Mouse (Mus musculus) MEL (cell line): ENCODE measurements at regions not wholly inside any gene's neighbourhood (a gene's known extent, or its start where the extent isn't known, plus 50 kb on each side); places are given as distances from the start of the nearest gene placed in this dataset.

Experiments used
- DNase-seq: peaks from one replicate; pipeline ENCODE4 v3.0.0; 2011; ENCODE audit warnings: low read depth, low spot score
- H3K27ac ChIP-seq: 2 replicates; pipeline ENCODE4 v1.5.1; 2012; ENCODE audit warnings: low read depth, mild to moderate bottlenecking, control low read depth, low read length, moderate library complexity; ENCODE audit not compliant: control insufficient read depth
- H3K27me3 ChIP-seq, 2 experiments: fragments of 150-350 bp in 1 of 2; sonication (generic) in 1 of 2; 2 replicates each; pipeline ENCODE4 v1.6.1; 2012; ENCODE audit warnings: low read length in 2 of 2, mild to moderate bottlenecking in 2 of 2, improper control_type of control experiment in 1 of 2, moderate library complexity in 1 of 2; ENCODE audit not compliant: insufficient read depth in 2 of 2, control insufficient read depth in 1 of 2
- H3K36me3 ChIP-seq, 2 experiments: 2 replicates each; pipeline ENCODE4 v1.6.1; 2012 to 2014; ENCODE audit warnings: low read length in 2 of 2, improper control_type of control experiment in 1 of 2, inconsistent platforms in 1 of 2, mild to moderate bottlenecking in 1 of 2; ENCODE audit not compliant: insufficient read depth in 2 of 2, control insufficient read depth in 1 of 2
- H3K4me1 ChIP-seq, 2 experiments: fragments of 150-350 bp in 1 of 2; sonication (generic) in 1 of 2; 2 replicates each; pipeline ENCODE4 v1.6.1; 2012; ENCODE audit warnings: low read length in 2 of 2, improper control_type of control experiment in 1 of 2, mild to moderate bottlenecking in 1 of 2; ENCODE audit not compliant: insufficient read depth in 2 of 2, control insufficient read depth in 1 of 2
- H3K4me3 ChIP-seq, 2 experiments: fragments of 150-350 bp in 1 of 2; sonication (generic) in 1 of 2; 2 replicates each; pipeline ENCODE4 v1.5.1; 2012; ENCODE audit warnings: low read depth in 2 of 2, low read length in 2 of 2, mild to moderate bottlenecking in 2 of 2, moderate library complexity in 2 of 2, control low read depth in 1 of 2, improper control_type of control experiment in 1 of 2; ENCODE audit not compliant: control insufficient read depth in 1 of 2, insufficient read depth in 1 of 2
- H3K79me2 ChIP-seq: 2 replicates; pipeline ENCODE4 v1.6.1; 2012; ENCODE audit warnings: mild to moderate bottlenecking, low read length, moderate library complexity; ENCODE audit not compliant: control insufficient read depth, poor library complexity, insufficient read depth
- H3K9ac ChIP-seq: 2 replicates; pipeline ENCODE4 v1.6.1; 2012; ENCODE audit warnings: low read depth, mild to moderate bottlenecking, control low read depth, low read length, moderate library complexity; ENCODE audit not compliant: control insufficient read depth, poor library complexity, severe bottlenecking
- H3K9me3 ChIP-seq: fragments of 150-350 bp; sonication (generic); replicated peaks from 2 replicates; pipeline ENCODE4 v1.6.1; 2012; ENCODE audit warnings: mild to moderate bottlenecking, low read length, improper control_type of control experiment, moderate library complexity; ENCODE audit not compliant: insufficient read depth
- BHLHE40 ChIP-seq: IDR thresholded peaks from 2 replicates; pipeline ENCODE4 v1.6.1; 2012; ENCODE audit warnings: low read depth, mild to moderate bottlenecking, inconsistent platforms, low read length, improper control_type of control experiment, borderline replicate concordance
- CTCF ChIP-seq, 3 experiments: IDR thresholded peaks in 2 of 3; conservative IDR thresholded peaks in 1 of 3; 2 replicates each; pipeline ENCODE4 v1.5.1; 2011 to 2012; ENCODE audit warnings: low read length in 3 of 3, low read depth in 2 of 3, mild to moderate bottlenecking in 2 of 3, improper control_type of control experiment in 1 of 3, inconsistent platforms in 1 of 3, mixed read lengths in 1 of 3, moderate library complexity in 1 of 3; ENCODE audit not compliant: control insufficient read depth in 1 of 3, insufficient read depth in 1 of 3, poor library complexity in 1 of 3, severe bottlenecking in 1 of 3
- EP300 ChIP-seq, 2 experiments: IDR thresholded peaks; 2 replicates each; pipeline ENCODE4 v1.6.1; 2011; ENCODE audit warnings: improper control_type of control experiment in 2 of 2, low read length in 2 of 2, low read depth in 1 of 2, mild to moderate bottlenecking in 1 of 2
- JUND ChIP-seq: IDR thresholded peaks from 2 replicates; pipeline ENCODE4 v1.6.1; 2011; ENCODE audit warnings: low read depth, mild to moderate bottlenecking, improper control_type of control experiment, low read length
- MAFK ChIP-seq: IDR thresholded peaks from 2 replicates; pipeline ENCODE4 v1.6.1; 2011; ENCODE audit warnings: low read depth, mild to moderate bottlenecking, low read length, improper control_type of control experiment, borderline replicate concordance
- MAX ChIP-seq: IDR thresholded peaks from 2 replicates; pipeline ENCODE4 v1.6.1; 2011; ENCODE audit warnings: low read length, improper control_type of control experiment
- MEF2A ChIP-seq: IDR thresholded peaks from 2 replicates; pipeline ENCODE4 v1.6.1; 2014; ENCODE audit warnings: low read depth, mild to moderate bottlenecking, inconsistent platforms, low read length, improper control_type of control experiment; ENCODE audit not compliant: poor library complexity, insufficient replicate concordance, severe bottlenecking; ENCODE audit errors: extremely low read depth
- MXI1 ChIP-seq: IDR thresholded peaks from 2 replicates; pipeline ENCODE4 v1.6.1; 2011; ENCODE audit warnings: mild to moderate bottlenecking, low read depth, low read length, improper control_type of control experiment
- MYC ChIP-seq: IDR thresholded peaks from 2 replicates; pipeline ENCODE4 v1.6.1; 2011; ENCODE audit warnings: low read depth, mild to moderate bottlenecking, low read length, improper control_type of control experiment, moderate library complexity
- NELFE ChIP-seq: IDR thresholded peaks from 2 replicates; pipeline ENCODE4 v1.6.1; 2011; ENCODE audit warnings: low read depth, low read length, improper control_type of control experiment
- NRF1 ChIP-seq: IDR thresholded peaks from 2 replicates; pipeline ENCODE4 v1.6.1; 2014; ENCODE audit warnings: low read depth, mild to moderate bottlenecking, inconsistent platforms, low read length, improper control_type of control experiment, moderate library complexity; ENCODE audit not compliant: poor library complexity, insufficient read depth, severe bottlenecking
- POLR2AphosphoS2 ChIP-seq: IDR thresholded peaks from 2 replicates; pipeline ENCODE4 v1.6.1; 2011; ENCODE audit warnings: low read length, improper control_type of control experiment
- RAD21 ChIP-seq: IDR thresholded peaks from 2 replicates; pipeline ENCODE4 v1.6.1; 2011; ENCODE audit warnings: mild to moderate bottlenecking, low read depth, low read length, improper control_type of control experiment
- RCOR1 ChIP-seq: IDR thresholded peaks from 2 replicates; pipeline ENCODE4 v1.6.1; 2012; ENCODE audit warnings: low read depth, mild to moderate bottlenecking, inconsistent platforms, low read length, improper control_type of control experiment
- SIN3A ChIP-seq: IDR thresholded peaks from 2 replicates; pipeline ENCODE4 v1.6.1; 2012; ENCODE audit warnings: low read length, improper control_type of control experiment, inconsistent platforms
- SMC3 ChIP-seq: IDR thresholded peaks from 2 replicates; pipeline ENCODE4 v1.6.1; 2011; ENCODE audit warnings: low read depth, low read length, improper control_type of control experiment
- UBTF ChIP-seq: IDR thresholded peaks from 2 replicates; pipeline ENCODE4 v1.6.1; 2012; ENCODE audit warnings: low read depth, mild to moderate bottlenecking, inconsistent platforms, low read length, improper control_type of control experiment, moderate library complexity, borderline replicate concordance; ENCODE audit not compliant: insufficient read depth
- USF1 ChIP-seq: IDR thresholded peaks from 2 replicates; pipeline ENCODE4 v1.6.1; 2014; ENCODE audit warnings: low read depth, mild to moderate bottlenecking, inconsistent platforms, low read length, improper control_type of control experiment, moderate library complexity
- ZKSCAN1 ChIP-seq: IDR thresholded peaks from 2 replicates; pipeline ENCODE4 v1.6.1; 2012; ENCODE audit warnings: low read depth, mild to moderate bottlenecking, inconsistent platforms, low read length, improper control_type of control experiment, moderate library complexity
- ZMIZ1 ChIP-seq: IDR thresholded peaks from 2 replicates; pipeline ENCODE4 v1.6.1; 2012; ENCODE audit warnings: low read depth, mild to moderate bottlenecking, inconsistent platforms, low read length, improper control_type of control experiment, moderate library complexity
- ZNF384 ChIP-seq: IDR thresholded peaks from 2 replicates; pipeline ENCODE4 v1.6.1; 2012; ENCODE audit warnings: low read depth, mild to moderate bottlenecking, inconsistent platforms, low read length, improper control_type of control experiment

DNA sequence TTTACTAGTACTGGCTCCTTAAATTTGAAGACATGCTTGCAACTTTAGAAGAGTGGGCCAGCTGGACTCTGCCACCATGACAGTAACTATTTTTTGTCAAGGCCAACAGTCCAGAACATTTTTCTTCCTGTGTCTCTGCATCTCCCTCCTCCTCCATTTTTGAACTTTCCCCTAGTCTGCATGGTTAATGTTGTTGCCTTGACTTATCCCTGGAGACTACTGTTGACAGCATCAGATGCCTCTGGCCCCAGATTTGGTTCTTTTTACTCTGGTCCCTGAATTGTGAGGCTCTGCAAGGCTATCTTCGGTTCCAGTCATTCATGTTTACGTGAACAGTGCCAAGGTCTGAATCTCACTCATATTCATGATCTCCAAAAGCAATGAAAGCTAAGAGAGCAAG, 724.4 kb upstream of the 2610301B20Rik start:
- Histone ChIP-seq H3K9me3 (no peaks in the 10 kb centered on the region), H3K27me3 (no peaks in the 10 kb centered on the region), H3K79me2 (no peaks in the 10 kb centered on the region), H3K9ac (no peak overlapping the region), H3K27ac (no peak overlapping the region), H3K36me3 (no peaks in the 10 kb centered on the region), H3K4me3 (no peak overlapping the region), H3K4me1 (no peaks in the 10 kb centered on the region)
- DNase-seq, result no peak
- TF ChIP-seq BHLHE40 (no peak), NELFE (no peak), UBTF (no peak), MEF2A (no peak), ZMIZ1 (no peak), SIN3A (no peak), RAD21 (no peak), RCOR1 (no peak), ZKSCAN1 (no peak)

DNA sequence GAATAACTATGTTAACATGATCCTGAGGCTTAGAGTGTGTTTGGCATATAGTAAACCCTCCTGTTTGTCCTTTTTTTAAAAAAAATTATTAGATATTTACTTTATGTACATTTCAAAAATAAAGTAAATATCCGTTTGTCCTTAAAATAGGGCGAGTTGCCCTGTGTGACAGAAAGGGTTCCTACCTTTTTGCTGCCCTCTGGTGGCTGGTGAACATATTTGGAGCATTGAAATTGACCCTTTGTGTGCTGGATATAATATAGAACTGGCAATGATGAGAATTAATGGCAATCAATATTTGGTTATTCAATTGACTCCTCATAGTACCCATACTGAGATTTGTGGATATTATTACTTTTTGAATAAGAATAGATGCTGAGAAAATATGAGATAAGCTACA, 723.8 kb upstream of the 2610301B20Rik start:
- no peak for TF ChIP-seq MAFK
- no peak for TF ChIP-seq SIN3A
- no peak for TF ChIP-seq USF1
- no peak for TF ChIP-seq POLR2AphosphoS2
- no peak for TF ChIP-seq MAX
- TF ChIP-seq NELFE, result no peak
- TF ChIP-seq BHLHE40, result no peak
- no peak for TF ChIP-seq EP300 (IDR thresholded peaks at IDR 0.05; ENCODE audit: low read depth in 1 of 2, low read length in 2 of 2)
- no peak for TF ChIP-seq MEF2A
- TF ChIP-seq MYC, result no peak
- TF ChIP-seq CTCF (IDR thresholded peaks at IDR 0.05 in 2 of 3, conservative IDR thresholded peaks at IDR 0.05 in 1 of 3; ENCODE audit: control insufficient read depth in 1 of 3, insufficient read depth in 1 of 3, low read depth in 2 of 3, low read length in 3 of 3, poor library complexity in 1 of 3, severe bottlenecking in 1 of 3), result peak; percentile 25 to 64 (median 33)
- no peak for TF ChIP-seq MXI1
- no peak for TF ChIP-seq JUND
- TF ChIP-seq ZNF384, result no peak
- peak; percentile 50 for TF ChIP-seq RAD21
- no peak for TF ChIP-seq NRF1
- TF ChIP-seq SMC3, result peak; percentile 77
- Histone ChIP-seq H3K27me3 (no peaks in the 10 kb centered on the region), H3K79me2 (no peaks in the 10 kb centered on the region), H3K9ac (no peak overlapping the region), H3K4me1 (no peaks in the 10 kb centered on the region), H3K27ac (no peak overlapping the region), H3K9me3 (no peaks in the 10 kb centered on the region), H3K4me3 (no peak overlapping the region), H3K36me3 (no peaks in the 10 kb centered on the region)
- peak; percentile 23 for DNase-seq
